Mouse (Mus musculus) liver, adult 2 months (tissue): ENCODE data around the gene Lce1f. TPM values are rescaled to one million over a fixed set of nuclear protein-coding genes. Genes with fewer than 3 reads are reported as not detected.

Experiments used
- DNase-seq: peaks from one replicate; pipeline ENCODE4 v3.0.0-alpha.2; 2011; ENCODE audit warnings: low read depth, low spot score; ENCODE audit errors: extremely low read depth
- H3K27ac ChIP-seq: fragments of 200-500 bp; replicated peaks from 2 replicates; pipeline ENCODE4 v1.5.1; 2012; ENCODE audit warnings: low read depth, mild to moderate bottlenecking, control low read depth, inconsistent platforms, low read length; ENCODE audit not compliant: insufficient read depth
- H3K27me3 ChIP-seq: fragments of 200-500 bp; 2 replicates; pipeline ENCODE4 v1.6.1; 2012; ENCODE audit warnings: mild to moderate bottlenecking, moderate library complexity, low read length, inconsistent platforms; ENCODE audit not compliant: control insufficient read depth, insufficient read depth
- H3K36me3 ChIP-seq: fragments of 200-500 bp; 2 replicates; pipeline ENCODE4 v1.6.1; 2012; ENCODE audit warnings: low read length, inconsistent platforms; ENCODE audit not compliant: control insufficient read depth, insufficient read depth
- H3K4me1 ChIP-seq: fragments of 200-500 bp; 2 replicates; pipeline ENCODE4 v1.6.1; 2011; ENCODE audit warnings: low read length; ENCODE audit not compliant: control insufficient read depth, insufficient read depth
- H3K4me3 ChIP-seq: fragments of 200-500 bp; 2 replicates; pipeline ENCODE4 v1.5.1; 2011; ENCODE audit warnings: low read depth, mild to moderate bottlenecking, control low read depth, low read length, moderate library complexity; ENCODE audit not compliant: insufficient read depth
- H3K79me2 ChIP-seq: fragments of 200-500 bp; 2 replicates; pipeline ENCODE4 v1.6.1; 2012; ENCODE audit warnings: inconsistent platforms, mild to moderate bottlenecking, low read length, moderate library complexity; ENCODE audit not compliant: control insufficient read depth, insufficient read depth
- H3K9ac ChIP-seq: fragments of 200-500 bp; 2 replicates; pipeline ENCODE4 v1.6.1; 2012; ENCODE audit warnings: low read depth, mild to moderate bottlenecking, control low read depth, inconsistent platforms, low read length
- CTCF ChIP-seq: fragments of 200-500 bp; IDR thresholded peaks from 2 replicates; pipeline ENCODE4 v1.5.1; 2011; ENCODE audit warnings: low read depth, low read length, control low read depth
- POLR2A ChIP-seq: fragments of 200-500 bp; IDR thresholded peaks from 2 replicates; pipeline ENCODE4 v1.6.1; 2011; ENCODE audit warnings: low read length, control low read depth; ENCODE audit not compliant: insufficient read depth; ENCODE audit errors: extremely low read depth
- WGBS: fragments of 180-500 bp; shearing (Covaris S2); methylation state at CpG from one replicate; pipeline ENCODE4 v1.1.7; 2018; 5-methylcytosine and 5-hydroxymethylcytosine counted together
- polyA plus RNA-seq: library from polyadenylated mRNA; depleted of rRNA; stranded (reverse); fragments of >200 nt; gene quantifications from 2 replicates; pipeline ENCODE4 v1.2.3, GENCODE M21; 2012; rRNA removed
- total RNA-seq: library from RNA; depleted of rRNA; stranded (reverse); fragments of >200 nt; gene quantifications from 2 replicates; pipeline ENCODE4 v1.2.3, GENCODE M21; 2014; rRNA removed

Gene Lce1f
- total RNA-seq = not detected in 2 replicates
- polyA plus RNA-seq = not detected in 2 replicates

DNA sequence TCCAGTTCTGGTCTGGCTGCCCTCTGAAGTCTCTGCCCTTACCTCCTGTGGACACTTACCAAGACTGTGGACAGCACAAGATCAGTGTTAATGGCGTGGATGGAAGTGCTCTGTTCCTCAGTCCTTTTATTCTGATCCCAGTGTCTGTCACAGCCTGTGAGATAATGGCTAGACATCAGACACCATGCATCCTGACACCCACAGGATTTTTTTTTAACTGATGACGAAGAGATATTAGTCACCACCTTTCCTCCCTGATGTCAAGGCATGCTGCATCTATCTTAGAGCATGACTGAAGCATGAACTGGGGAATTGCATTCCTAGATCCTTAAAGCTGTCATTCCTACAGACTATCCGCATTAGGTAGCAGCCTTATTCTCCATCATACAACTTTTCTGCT is at the start of gene Lce1f:
Gene Lce1f (minus strand): TSS at position 101 of the 400 bp plus-strand sequence.
- Histone ChIP-seq H3K4me1 (no peaks in the 10 kb centered on the region), H3K27me3 (no peaks in the 10 kb centered on the region), H3K4me3 (no peak within 1 kb of the TSS), H3K27ac (no peak within 1 kb of the TSS), H3K36me3 (no peaks in the 10 kb centered on the region), H3K9ac (no peak within 1 kb of the TSS), H3K79me2 (no peaks in the 10 kb centered on the region)
- no peak for DNase-seq
- 74% methylated on average over 3 of the region's 3 CpGs for WGBS
- no peak for TF ChIP-seq CTCF
- no peak for TF ChIP-seq POLR2A

DNA sequence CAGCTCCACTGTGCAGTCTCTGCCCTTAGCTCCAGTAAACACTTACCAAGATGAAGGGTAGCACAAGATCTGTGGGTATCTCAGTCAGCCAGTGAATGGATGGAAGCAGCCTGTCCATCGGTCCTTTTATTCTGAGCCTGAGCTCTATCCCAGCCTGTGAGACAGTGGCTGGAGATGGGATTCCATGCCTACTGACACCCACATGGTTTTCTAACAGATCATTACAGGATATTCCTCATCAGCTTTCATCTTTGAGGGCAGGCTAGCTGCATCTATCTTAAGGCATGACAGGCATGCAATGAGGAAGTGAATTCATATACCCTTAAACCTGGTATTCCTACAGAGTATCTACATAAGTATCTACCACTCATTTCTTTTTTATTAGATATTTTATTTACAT is 44.8 kb upstream of the Lce1f start, which contains the start of gene Lce1h:
Gene Lce1h (minus strand): TSS at position 101 of the 400 bp plus-strand sequence.
- no peak within 1 kb of the TSS for H3K4me3 ChIP-seq
- no peak for DNase-seq
- TF ChIP-seq CTCF (no peak), POLR2A (no peak)
- no peak within 1 kb of the TSS for H3K9ac ChIP-seq
- H3K27me3 ChIP-seq = no peaks in the 10 kb centered on the region
- H3K4me1 ChIP-seq = no peaks in the 10 kb centered on the region
- WGBS = 92% methylated on average over 1 of the region's 1 CpGs
- H3K27ac ChIP-seq = no peak within 1 kb of the TSS
- no peaks in the 10 kb centered on the region for H3K79me2 ChIP-seq
- H3K36me3 ChIP-seq = no peaks in the 10 kb centered on the region

DNA sequence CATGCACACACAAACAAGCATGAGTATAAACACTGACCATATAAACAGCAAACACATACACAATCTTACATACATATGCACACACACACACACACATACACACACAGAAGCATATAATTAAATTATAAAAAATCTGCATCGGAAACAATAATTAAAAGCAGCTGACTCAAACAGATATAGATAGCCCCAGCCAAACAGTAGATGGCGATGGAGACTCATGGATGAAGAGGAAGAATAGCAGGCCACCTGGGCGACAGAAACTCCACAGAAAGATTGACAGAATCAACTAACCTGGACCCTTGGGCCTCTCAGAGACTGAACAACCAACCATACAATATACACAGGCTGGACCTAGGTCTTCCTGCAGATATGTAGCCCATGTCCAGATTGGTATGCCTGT is 33.0 kb upstream of the Lce1f start:
- no peak for DNase-seq
- 33% methylated on average over 3 of the region's 3 CpGs for WGBS
- no peaks in the 10 kb centered on the region for H3K79me2 ChIP-seq
- H3K4me1 ChIP-seq = no peaks in the 10 kb centered on the region
- no peak overlapping the region for H3K9ac ChIP-seq
- no peaks in the 10 kb centered on the region for H3K27me3 ChIP-seq
- H3K36me3 ChIP-seq = no peaks in the 10 kb centered on the region
- H3K4me3 ChIP-seq = no peak overlapping the region
- no peak overlapping the region for H3K27ac ChIP-seq
- TF ChIP-seq POLR2A (no peak), CTCF (no peak)

DNA sequence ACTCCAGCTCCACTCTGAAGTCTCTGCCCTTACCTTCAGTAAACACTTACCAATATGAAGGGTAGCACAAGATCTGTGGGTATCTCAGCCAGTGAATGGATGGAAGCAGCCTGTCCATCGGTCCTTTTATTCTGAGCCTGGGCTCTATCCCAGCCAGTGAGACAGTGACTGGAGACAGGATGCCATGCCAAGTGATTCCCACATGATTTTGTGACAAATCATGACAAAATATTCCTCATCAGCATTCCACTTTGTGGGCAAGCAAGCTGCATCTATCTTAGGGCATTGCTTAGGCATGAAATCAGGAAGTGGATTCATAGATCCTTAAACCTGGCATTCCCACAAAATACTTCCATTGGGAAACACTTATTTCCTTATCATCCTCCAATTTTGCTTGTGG is 32.1 kb upstream of the Lce1f start, which contains the start of gene Lce1g:
Gene Lce1g (minus strand): TSS at position 101 of the 400 bp plus-strand sequence.
- no peak for DNase-seq
- H3K27me3 ChIP-seq = no peaks in the 10 kb centered on the region
- no peak for TF ChIP-seq CTCF
- TF ChIP-seq POLR2A = no peak
- H3K79me2 ChIP-seq = no peaks in the 10 kb centered on the region
- no peaks in the 10 kb centered on the region for H3K4me1 ChIP-seq
- no peak within 1 kb of the TSS for H3K9ac ChIP-seq
- no peak within 1 kb of the TSS for H3K27ac ChIP-seq
- H3K36me3 ChIP-seq = no peaks in the 10 kb centered on the region
- H3K4me3 ChIP-seq = no peak within 1 kb of the TSS
- 82% methylated on average over 1 of the region's 1 CpGs for WGBS

DNA sequence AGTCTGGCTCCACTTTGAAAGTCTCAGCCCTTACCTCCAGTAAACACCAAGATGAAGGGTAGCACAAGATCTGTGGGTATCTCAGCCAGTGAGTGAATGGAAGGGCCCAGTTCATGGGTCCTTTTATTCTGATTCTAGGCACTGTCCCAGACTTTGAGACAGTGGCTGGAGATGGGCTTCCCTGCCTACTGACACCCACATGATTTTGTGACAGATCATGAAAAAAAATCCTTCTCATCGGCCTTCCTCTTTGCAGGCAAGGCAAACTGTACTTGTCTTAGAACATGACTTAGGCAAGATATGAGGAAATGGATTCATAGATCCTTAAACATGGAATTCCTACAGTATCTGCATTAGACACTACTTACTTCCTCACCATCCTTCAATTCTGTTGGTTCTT is 18.8 kb upstream of the Lce1f start, which contains the start of gene Gm38119:
Gene Gm38119 (minus strand): TSS at position 101 of the 400 bp plus-strand sequence.
- WGBS = 59% methylated on average over 1 of the region's 1 CpGs
- H3K36me3 ChIP-seq = no peaks in the 10 kb centered on the region
- TF ChIP-seq CTCF (no peak), POLR2A (no peak)
- no peak for DNase-seq
- H3K79me2 ChIP-seq = no peaks in the 10 kb centered on the region
- no peak within 1 kb of the TSS for H3K9ac ChIP-seq
- H3K27me3 ChIP-seq = no peaks in the 10 kb centered on the region
- no peak within 1 kb of the TSS for H3K27ac ChIP-seq
- no peaks in the 10 kb centered on the region for H3K4me1 ChIP-seq
- no peak within 1 kb of the TSS for H3K4me3 ChIP-seq

DNA sequence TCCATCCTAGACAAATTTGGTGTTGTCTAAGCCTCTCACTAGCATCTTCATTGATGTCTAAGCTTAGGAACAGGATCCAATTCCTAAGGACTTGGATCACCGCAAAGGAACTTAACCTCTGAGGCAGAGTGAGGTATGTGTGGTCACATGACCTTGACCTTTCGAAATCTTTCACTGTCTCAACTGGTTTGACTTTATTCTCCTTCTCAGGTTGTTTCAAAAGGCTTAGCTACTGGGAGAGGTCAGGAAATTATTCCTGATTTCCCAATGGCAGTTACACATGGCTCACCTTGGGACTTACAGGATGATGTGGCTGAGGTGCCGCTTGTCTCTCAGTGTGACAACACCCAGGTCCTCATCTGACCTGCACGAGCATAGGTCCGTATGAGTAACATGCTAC is 2.5 kb upstream of the Lce1f start:
- Histone ChIP-seq H3K9ac (no peak overlapping the region), H3K27ac (no peak overlapping the region), H3K4me1 (no peaks in the 10 kb centered on the region), H3K4me3 (no peak overlapping the region), H3K27me3 (no peaks in the 10 kb centered on the region), H3K79me2 (no peaks in the 10 kb centered on the region), H3K36me3 (no peaks in the 10 kb centered on the region)
- 84% methylated on average over 5 of the region's 5 CpGs for WGBS
- DNase-seq = no peak
- TF ChIP-seq POLR2A (no peak), CTCF (no peak)
